Mouse (Mus musculus): ENCODE measurements at regions not wholly inside any gene's neighbourhood (a gene's known extent, or its start where the extent isn't known, plus 50 kb on each side); places are given as distances from the start of the nearest gene placed in this dataset.

DNA sequence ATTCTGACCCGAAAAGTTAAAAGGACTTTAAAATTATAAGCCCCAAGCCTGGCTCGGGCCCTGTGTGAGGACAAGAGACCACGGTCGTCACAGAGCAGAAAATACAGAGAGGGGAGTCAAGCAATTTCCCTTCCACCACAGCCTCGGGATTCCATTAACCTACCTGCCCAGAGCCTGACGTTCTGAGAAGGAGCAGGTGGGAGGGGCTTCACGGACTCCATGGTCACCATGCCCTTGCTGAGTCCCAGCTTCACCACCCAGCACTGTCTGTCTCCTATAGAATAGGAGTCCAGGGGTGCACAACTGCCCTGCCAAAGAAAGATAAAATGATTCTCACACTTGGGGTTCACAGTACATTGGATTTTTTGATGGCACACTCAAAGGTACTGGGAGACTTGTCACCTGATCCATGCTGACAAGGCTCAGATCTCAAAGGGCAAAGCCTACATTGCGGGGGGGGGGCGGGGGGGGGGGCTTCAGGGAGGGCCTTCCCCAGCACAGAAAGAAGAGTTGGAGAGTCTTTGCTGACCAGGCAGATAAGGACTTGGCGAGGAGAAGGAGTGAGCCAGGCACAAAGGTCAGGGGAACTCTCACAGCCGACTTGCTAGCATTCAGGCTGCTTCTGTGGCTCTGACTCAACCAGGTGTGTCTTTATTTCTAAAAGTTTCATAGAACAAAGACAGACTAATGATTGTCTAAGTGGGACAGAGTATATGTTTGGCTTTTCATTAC, 166.1 kb downstream of the Ptpru start:
- H3K27ac ChIP-seq (ENCODE audit: insufficient read depth, low read depth, low read length): no peak overlapping the region
- no peaks in the 10 kb centered on the region for H3K4me1 ChIP-seq (ENCODE audit: control insufficient read depth, insufficient read depth, low read length)
- H3K4me3 ChIP-seq (ENCODE audit: insufficient read depth, low read length): no peak overlapping the region
- TF ChIP-seq POLR2A (IDR thresholded peaks at IDR 0.05; ENCODE audit: borderline replicate concordance, low read depth, low read length): no peak
- no peak for TF ChIP-seq CTCF (IDR thresholded peaks at IDR 0.05; ENCODE audit: low read depth, low read length)

GRCm38 (mm10) chr4:131677966-131678365, 160.1 kb downstream of the Ptpru start:
- TF ChIP-seq POLR2A (IDR thresholded peaks at IDR 0.05; ENCODE audit: borderline replicate concordance, low read depth, low read length) (no peak), CTCF (IDR thresholded peaks at IDR 0.05; ENCODE audit: low read depth, low read length) (no peak)
- no peaks in the 10 kb centered on the region for H3K4me1 ChIP-seq (ENCODE audit: control insufficient read depth, insufficient read depth, low read length)
- no peak overlapping the region for H3K4me3 ChIP-seq (ENCODE audit: insufficient read depth, low read length)

DNA sequence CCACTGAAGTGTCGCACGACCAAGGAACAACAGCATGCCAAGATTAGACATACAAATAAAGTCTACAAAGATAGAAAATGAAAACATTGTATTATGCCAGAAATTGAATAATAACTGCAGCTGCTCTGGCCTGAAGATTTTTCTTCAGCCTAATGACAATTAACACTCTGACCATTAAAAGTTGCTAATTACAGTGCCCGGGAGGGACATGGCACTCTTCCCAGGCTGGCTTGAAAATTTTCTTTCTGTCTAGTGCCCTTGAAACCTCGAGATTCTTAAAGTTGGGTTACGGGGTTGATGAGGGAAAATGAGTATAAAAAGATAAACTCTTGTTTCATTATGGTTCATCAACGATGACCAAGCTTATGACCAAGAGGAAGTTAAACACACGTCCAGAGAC, 154.9 kb downstream of the Ptpru start:
- Histone ChIP-seq H3K27ac (ENCODE audit: insufficient read depth, low read depth, low read length) (no peak overlapping the region), H3K4me3 (ENCODE audit: insufficient read depth, low read length) (no peak overlapping the region), H3K4me1 (ENCODE audit: control insufficient read depth, insufficient read depth, low read length) (no peaks in the 10 kb centered on the region)
- no peak for TF ChIP-seq POLR2A (IDR thresholded peaks at IDR 0.05; ENCODE audit: borderline replicate concordance, low read depth, low read length)
- no peak for TF ChIP-seq CTCF (IDR thresholded peaks at IDR 0.05; ENCODE audit: low read depth, low read length)

More at GRCm38 (mm10) chr4:131677966-131678365, 160.1 kb downstream of the Ptpru start:
- no peak overlapping the region for H3K27ac ChIP-seq (ENCODE audit: insufficient read depth, low read depth, low read length)

DNA sequence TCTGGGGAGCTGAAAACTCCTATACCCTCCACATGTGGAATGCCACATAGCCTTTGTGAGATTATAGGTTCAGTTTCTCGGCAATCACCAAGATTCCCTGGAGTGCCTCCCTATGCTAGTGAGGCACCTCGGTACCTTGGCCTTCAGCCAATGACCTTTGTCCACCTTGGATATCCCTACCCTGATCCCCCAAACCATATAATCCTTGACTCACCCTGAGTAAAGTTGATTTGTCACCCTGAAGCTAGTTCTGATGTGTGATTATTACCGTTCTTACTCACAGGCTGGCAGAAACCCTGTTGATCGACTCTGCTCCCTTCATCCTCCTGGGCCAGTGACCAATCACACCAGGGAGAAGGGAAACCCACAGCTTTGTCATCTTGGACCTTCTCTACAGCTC, 152.5 kb downstream of the Ptpru start:
- TF ChIP-seq POLR2A (IDR thresholded peaks at IDR 0.05; ENCODE audit: borderline replicate concordance, low read depth, low read length) (no peak), CTCF (IDR thresholded peaks at IDR 0.05; ENCODE audit: low read depth, low read length) (no peak)
- H3K27ac ChIP-seq (ENCODE audit: insufficient read depth, low read depth, low read length): no peak overlapping the region

DNA sequence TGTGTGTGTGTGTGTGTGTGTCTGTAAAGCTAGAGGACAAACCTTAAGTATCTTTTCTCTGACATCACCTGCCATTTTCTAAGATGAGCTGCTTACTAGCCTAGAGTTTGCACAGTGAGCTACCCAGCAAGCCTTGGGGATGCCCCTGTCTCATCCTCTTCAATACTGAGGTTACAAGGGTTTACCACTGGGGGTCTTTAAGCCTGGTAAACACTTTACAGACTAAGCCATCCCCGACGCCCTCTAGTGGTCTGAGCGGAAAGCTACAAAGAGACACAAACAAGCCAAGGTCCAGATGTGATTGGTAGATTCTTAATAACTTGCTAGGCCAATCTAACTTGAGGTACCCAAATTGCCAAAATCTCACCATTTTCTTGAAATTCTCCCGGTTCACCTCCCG, 143.9 kb downstream of the Ptpru start:
- no peaks in the 10 kb centered on the region for H3K4me1 ChIP-seq (ENCODE audit: control insufficient read depth, insufficient read depth, low read length)
- TF ChIP-seq POLR2A (IDR thresholded peaks at IDR 0.05; ENCODE audit: borderline replicate concordance, low read depth, low read length) (no peak), CTCF (IDR thresholded peaks at IDR 0.05; ENCODE audit: low read depth, low read length) (no peak)

More for the DNA sequence above, 152.5 kb downstream of the Ptpru start:
- H3K4me1 ChIP-seq (ENCODE audit: control insufficient read depth, insufficient read depth, low read length): no peaks in the 10 kb centered on the region
- no peak overlapping the region for H3K4me3 ChIP-seq (ENCODE audit: insufficient read depth, low read length)

DNA sequence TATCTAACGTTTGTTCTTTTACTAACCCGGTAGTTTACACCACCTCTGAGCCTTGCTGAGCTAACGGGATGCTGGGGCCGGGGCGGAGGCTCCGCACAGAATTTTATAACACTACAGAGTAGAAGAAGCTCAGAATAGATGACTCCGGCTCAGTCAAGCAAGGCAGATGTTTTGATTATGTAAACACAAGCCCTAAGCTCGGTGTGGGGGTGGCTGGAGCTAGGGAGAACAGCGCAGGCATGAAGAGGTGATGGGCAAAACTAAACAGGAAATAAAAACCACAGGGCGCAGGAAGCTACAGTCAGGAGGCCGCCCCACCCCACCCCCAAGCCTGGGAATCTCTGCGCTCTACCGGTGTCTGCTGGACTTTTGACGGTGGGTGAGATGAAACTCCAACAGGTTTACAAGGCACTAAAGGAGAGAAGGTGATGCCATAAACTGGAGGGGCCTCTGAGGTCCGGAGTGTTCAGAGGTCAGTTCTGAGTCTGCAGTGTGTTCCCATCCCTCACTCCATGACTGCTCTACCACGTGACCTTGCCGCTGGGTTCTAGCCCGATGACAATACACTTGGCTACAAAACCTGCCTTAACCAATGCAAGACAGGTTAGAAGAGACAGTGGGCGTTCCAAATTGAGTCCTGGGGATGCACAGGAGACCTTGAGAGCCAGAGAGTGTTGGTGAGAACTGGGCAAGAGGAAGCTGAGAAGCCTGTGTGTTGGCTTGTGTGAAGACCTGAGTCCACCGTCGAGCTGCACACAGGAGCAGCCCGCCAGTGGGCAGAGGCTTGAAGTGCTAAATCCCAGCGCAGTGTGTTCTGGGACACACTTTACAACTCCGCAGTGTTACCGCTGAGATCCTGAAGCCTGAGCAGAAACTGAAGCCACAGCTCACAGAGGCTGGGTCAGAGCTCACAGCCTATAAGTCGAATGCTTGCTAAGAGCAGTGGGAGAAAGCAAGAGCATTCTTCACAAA, 141.9 kb downstream of the Ptpru start:
- H3K4me3 ChIP-seq (ENCODE audit: insufficient read depth, low read length): no peak overlapping the region
- TF ChIP-seq CTCF (IDR thresholded peaks at IDR 0.05; ENCODE audit: low read depth, low read length): no peak
- no peak for TF ChIP-seq POLR2A (IDR thresholded peaks at IDR 0.05; ENCODE audit: borderline replicate concordance, low read depth, low read length)
- H3K4me1 ChIP-seq (ENCODE audit: control insufficient read depth, insufficient read depth, low read length): no peaks in the 10 kb centered on the region
- H3K27ac ChIP-seq (ENCODE audit: insufficient read depth, low read depth, low read length): no peak overlapping the region

More for the DNA sequence above, 143.9 kb downstream of the Ptpru start:
- Histone ChIP-seq H3K4me3 (ENCODE audit: insufficient read depth, low read length) (no peak overlapping the region), H3K27ac (ENCODE audit: insufficient read depth, low read depth, low read length) (no peak overlapping the region)

All from bone marrow macrophage, adult 2 months (primary cell).